Mouse (Mus musculus) midbrain, embryonic 12.5 days (tissue): ENCODE measurements around the gene Mif. TPM values are rescaled to one million over a fixed set of nuclear protein-coding genes. Genes with fewer than 3 reads are reported as not detected.

Experiments
- ATAC-seq: fragments of 200-750 bp; cut with Nextera tagmentation; 2 replicates; pipeline ENCODE4 v1.8.0; 2017; ENCODE audit warnings: low read depth, moderate TSS enrichment, moderate library complexity; ENCODE audit not compliant: low FRiP score
- H3K27ac ChIP-seq: fragments of 300-500 bp; sonication (generic); replicated peaks from 2 replicates; pipeline ENCODE4 v1.5.1; 2016; ENCODE audit warnings: mild to moderate bottlenecking
- H3K27me3 ChIP-seq: fragments of 300-500 bp; sonication (generic); 2 replicates; pipeline ENCODE4 v1.6.1; 2016; ENCODE audit warnings: mild to moderate bottlenecking
- H3K36me3 ChIP-seq: fragments of 300-500 bp; sonication (generic); 2 replicates; pipeline ENCODE4 v1.6.1; 2016
- H3K4me1 ChIP-seq: fragments of 300-500 bp; sonication (generic); 2 replicates; pipeline ENCODE4 v1.6.1; 2016
- H3K4me2 ChIP-seq: fragments of 300-500 bp; sonication (generic); replicated peaks from 2 replicates; pipeline ENCODE4 v1.6.1; 2016; ENCODE audit warnings: mild to moderate bottlenecking, moderate library complexity
- H3K4me3 ChIP-seq: fragments of 300-500 bp; sonication (generic); 2 replicates; pipeline ENCODE4 v1.5.1; 2016; ENCODE audit warnings: mild to moderate bottlenecking
- H3K9ac ChIP-seq: fragments of 300-500 bp; sonication (generic); replicated peaks from 2 replicates; pipeline ENCODE4 v1.6.1; 2016; ENCODE audit warnings: mild to moderate bottlenecking, moderate library complexity
- H3K9me3 ChIP-seq: fragments of 300-500 bp; sonication (generic); 2 replicates; pipeline ENCODE4 v1.6.1; 2016; ENCODE audit warnings: mild to moderate bottlenecking
- WGBS: fragments of 180-500 bp; shearing (Covaris S2); methylation state at CpG from one replicate; pipeline ENCODE4 v1.1.7; 2016; 5-methylcytosine and 5-hydroxymethylcytosine counted together
- polyA plus RNA-seq: library from polyadenylated mRNA; unstranded; fragments of >200 nt; fragmentation: Nextera tagmentation; extraction: Ambion mirVana; gene quantifications from 2 replicates; pipeline ENCODE4 v1.2.1, GENCODE M21; 2016

Gene Mif
- polyA plus RNA-seq, 1 experiment from 2014 or later, result 1,213 TPM

- 49% methylated on average over 5 of the region's 5 CpGs for WGBS
- ATAC-seq, result no peak
- no peak overlapping the region for H3K4me2 ChIP-seq
- H3K4me1 ChIP-seq, result peaks cover 29% of the 10 kb centered on the region
- H3K27me3 ChIP-seq, result no peaks in the 10 kb centered on the region
- no peaks in the 10 kb centered on the region for H3K9me3 ChIP-seq
- no peak overlapping the region for H3K27ac ChIP-seq
- no peak overlapping the region for H3K4me3 ChIP-seq
- no peak overlapping the region for H3K9ac ChIP-seq
- H3K36me3 ChIP-seq, result peaks cover 18% of the 10 kb centered on the region
Measured at GRCm38 (mm10) chr10:75861587-75861986, 1.5 kb upstream of the Mif start.

GRCm38 (mm10) chr10:75860746-75861145, 706 bp upstream of the Mif start:
- no peak overlapping the region; the same call in 1 of the 2 replicates for H3K9ac ChIP-seq
- peaks cover 18% of the 10 kb centered on the region for H3K36me3 ChIP-seq
- no peaks in the 10 kb centered on the region for H3K9me3 ChIP-seq
- H3K4me1 ChIP-seq, result peaks cover 29% of the 10 kb centered on the region
- peak overlapping the region; percentile 11; the same call in 1 of the 2 replicates for H3K27ac ChIP-seq
- WGBS, result 23% methylated on average over 7 of the region's 7 CpGs
- ATAC-seq, result no peak
- no peaks in the 10 kb centered on the region for H3K27me3 ChIP-seq
- H3K4me2 ChIP-seq, result peak overlapping the region; percentile 57
- no peak overlapping the region for H3K4me3 ChIP-seq

- Histone ChIP-seq H3K9ac (peak overlapping the region; percentile 94), H3K36me3 (peaks cover 18% of the 10 kb centered on the region), H3K9me3 (no peaks in the 10 kb centered on the region), H3K4me2 (peak overlapping the region; percentile 57), H3K4me3 (peak overlapping the region; percentile 83), H3K4me1 (peaks cover 29% of the 10 kb centered on the region), H3K27ac (peak overlapping the region; percentile 90), H3K27me3 (no peaks in the 10 kb centered on the region)
- 2% methylated on average over 27 of the region's 27 CpGs for WGBS
- peak; percentile 69 for ATAC-seq
Measured at GRCm38 (mm10) chr10:75859107-75859746, 813 bp downstream of the Mif start.

- H3K27me3 ChIP-seq, result no peaks in the 10 kb centered on the region
- no peak overlapping the region for H3K27ac ChIP-seq
- 94% methylated on average over 4 of the region's 4 CpGs for WGBS
- H3K4me3 ChIP-seq, result no peak overlapping the region
- no peak overlapping the region for H3K9ac ChIP-seq
- H3K4me1 ChIP-seq, result peaks cover 29% of the 10 kb centered on the region
- no peak overlapping the region for H3K4me2 ChIP-seq
- no peak for ATAC-seq
- no peaks in the 10 kb centered on the region for H3K9me3 ChIP-seq
- peaks cover 18% of the 10 kb centered on the region for H3K36me3 ChIP-seq
Measured at GRCm38 (mm10) chr10:75857598-75857997, 2.4 kb downstream of the Mif start.

GRCm38 (mm10) chr10:75856976-75857375, 3.1 kb downstream of the Mif start:
- Histone ChIP-seq H3K9ac (no peak overlapping the region), H3K4me1 (peaks cover 31% of the 10 kb centered on the region), H3K27me3 (no peaks in the 10 kb centered on the region), H3K4me3 (no peak overlapping the region), H3K9me3 (no peaks in the 10 kb centered on the region), H3K4me2 (no peak overlapping the region), H3K36me3 (peaks cover 18% of the 10 kb centered on the region), H3K27ac (no peak overlapping the region)
- WGBS, result 85% methylated on average over 3 of the region's 3 CpGs
- ATAC-seq, result no peak

- Histone ChIP-seq H3K4me2 (no peak overlapping the region), H3K9me3 (no peaks in the 10 kb centered on the region), H3K27me3 (no peaks in the 10 kb centered on the region), H3K9ac (no peak overlapping the region), H3K27ac (no peak overlapping the region), H3K4me3 (no peak overlapping the region), H3K4me1 (peaks cover 34% of the 10 kb centered on the region), H3K36me3 (peaks cover 18% of the 10 kb centered on the region)
- no peak for ATAC-seq
- 83% methylated on average over 11 of the region's 11 CpGs for WGBS
Measured at GRCm38 (mm10) chr10:75856155-75856907, 3.7 kb downstream of the Mif start.

- Histone ChIP-seq H3K4me1 (peaks cover 31% of the 10 kb centered on the region), H3K9ac (no peak overlapping the region), H3K36me3 (peaks cover 18% of the 10 kb centered on the region), H3K9me3 (no peaks in the 10 kb centered on the region), H3K4me2 (no peak overlapping the region), H3K4me3 (no peak overlapping the region), H3K27me3 (no peaks in the 10 kb centered on the region), H3K27ac (no peak overlapping the region)
- 89% methylated on average over 15 of the region's 15 CpGs for WGBS
- ATAC-seq, result no peak
Measured at GRCm38 (mm10) chr10:75855416-75855981, 4.5 kb downstream of the Mif start.

- Histone ChIP-seq H3K4me3 (no peak overlapping the region), H3K4me2 (no peak overlapping the region), H3K9ac (no peak overlapping the region), H3K4me1 (peaks cover 28% of the 10 kb centered on the region), H3K36me3 (peaks cover 18% of the 10 kb centered on the region), H3K9me3 (no peaks in the 10 kb centered on the region), H3K27me3 (no peaks in the 10 kb centered on the region), H3K27ac (no peak overlapping the region)
- WGBS, result 94% methylated on average over 6 of the region's 6 CpGs
- ATAC-seq, result no peak
Measured at GRCm38 (mm10) chr10:75854791-75855190, 5.2 kb downstream of the Mif start.

- Histone ChIP-seq H3K9ac (no peak overlapping the region), H3K4me3 (no peak overlapping the region), H3K9me3 (no peaks in the 10 kb centered on the region), H3K27me3 (no peaks in the 10 kb centered on the region), H3K4me2 (no peak overlapping the region), H3K36me3 (peaks cover 18% of the 10 kb centered on the region), H3K4me1 (peaks cover 31% of the 10 kb centered on the region), H3K27ac (no peak overlapping the region)
- no peak; the same call in 1 of the 2 replicates for ATAC-seq
- WGBS, result 47% methylated on average over 5 of the region's 5 CpGs
Measured at GRCm38 (mm10) chr10:75854096-75854495, 5.9 kb downstream of the Mif start.

GRCm38 (mm10) chr10:75853452-75853851, 6.6 kb downstream of the Mif start:
- no peak overlapping the region for H3K4me3 ChIP-seq
- no peak overlapping the region for H3K27ac ChIP-seq
- peak; percentile 57; the same call in 1 of the 2 replicates for ATAC-seq
- H3K36me3 ChIP-seq, result peaks cover 18% of the 10 kb centered on the region
- H3K9me3 ChIP-seq, result no peaks in the 10 kb centered on the region
- no peak overlapping the region for H3K9ac ChIP-seq
- H3K27me3 ChIP-seq, result no peaks in the 10 kb centered on the region
- no peak overlapping the region for H3K4me2 ChIP-seq
- peaks cover 29% of the 10 kb centered on the region for H3K4me1 ChIP-seq
- 21% methylated on average over 10 of the region's 10 CpGs for WGBS

- Histone ChIP-seq H3K9me3 (no peaks in the 10 kb centered on the region), H3K27me3 (no peaks in the 10 kb centered on the region), H3K4me2 (no peak overlapping the region), H3K36me3 (peaks cover 10% of the 10 kb centered on the region), H3K9ac (no peak overlapping the region), H3K27ac (no peak overlapping the region), H3K4me3 (no peak overlapping the region), H3K4me1 (peaks cover 23% of the 10 kb centered on the region)
- ATAC-seq, result no peak
- WGBS, result 95% methylated on average over 12 of the region's 12 CpGs
Measured at GRCm38 (mm10) chr10:75852539-75853125, 7.4 kb downstream of the Mif start.

- H3K27ac ChIP-seq, result no peak overlapping the region
- H3K9ac ChIP-seq, result no peak overlapping the region
- H3K4me3 ChIP-seq, result no peak overlapping the region
- no peaks in the 10 kb centered on the region for H3K9me3 ChIP-seq
- H3K4me2 ChIP-seq, result no peak overlapping the region
- no peaks in the 10 kb centered on the region for H3K36me3 ChIP-seq
- no peak for ATAC-seq
- WGBS, result 35% methylated on average over 3 of the region's 3 CpGs
- peaks cover 23% of the 10 kb centered on the region for H3K4me1 ChIP-seq
- H3K27me3 ChIP-seq, result no peaks in the 10 kb centered on the region
Measured at GRCm38 (mm10) chr10:75851681-75852080, 8.4 kb downstream of the Mif start.
